Mouse (Mus musculus): ENCODE results near the gene Flnb. TPM values are rescaled to one million over a fixed set of nuclear protein-coding genes. Genes with fewer than 3 reads are reported as not detected.

Gene Flnb
- polyA plus RNA-seq, 1 experiment from 2014 or later: 32.4 TPM

- Histone ChIP-seq H3K4me1 (no peaks in the 10 kb centered on the region), H3K9ac (no peak overlapping the region), H3K4me2 (replicated peaks) (peak overlapping the region; percentile 41), H3K36me3 (no peaks in the 10 kb centered on the region), H3K27me3 (peaks cover 40% of the 10 kb centered on the region), H3K4me3 (peak overlapping the region; percentile 13; the same call in 1 of the 2 replicates), H3K9me3 (replicated peaks) (no peaks in the 10 kb centered on the region), H3K27ac (no peak overlapping the region)
- peak; percentile 26; the same call in 1 of the 2 replicates for ATAC-seq (ENCODE audit: low FRiP score)
- 2% methylated on average over 15 of the region's 15 CpGs for WGBS
Observed at GRCm38 (mm10) chr14:7997255-7997696, 179.5 kb downstream of the Flnb start.

- no peak overlapping the region for H3K4me3 ChIP-seq
- H3K4me2 ChIP-seq (replicated peaks): no peak overlapping the region
- no peak for ATAC-seq (ENCODE audit: low FRiP score)
- 86% methylated on average over 3 of the region's 3 CpGs for WGBS
- no peak overlapping the region for H3K9ac ChIP-seq
- H3K27me3 ChIP-seq: peaks cover 40% of the 10 kb centered on the region
- no peaks in the 10 kb centered on the region for H3K36me3 ChIP-seq
- no peaks in the 10 kb centered on the region for H3K9me3 ChIP-seq (replicated peaks)
- no peak overlapping the region for H3K27ac ChIP-seq
- H3K4me1 ChIP-seq: peaks cover 5% of the 10 kb centered on the region
Observed at GRCm38 (mm10) chr14:7999030-7999429, 181.3 kb downstream of the Flnb start.

- H3K9me3 ChIP-seq (replicated peaks): no peaks in the 10 kb centered on the region
- 82% methylated on average over 5 of the region's 5 CpGs for WGBS
- H3K27ac ChIP-seq: no peak overlapping the region
- H3K27me3 ChIP-seq: peaks cover 40% of the 10 kb centered on the region
- H3K9ac ChIP-seq: no peak overlapping the region
- no peak for ATAC-seq (ENCODE audit: low FRiP score)
- H3K36me3 ChIP-seq: no peaks in the 10 kb centered on the region
- peaks cover 10% of the 10 kb centered on the region for H3K4me1 ChIP-seq
- no peak overlapping the region for H3K4me3 ChIP-seq
- H3K4me2 ChIP-seq (replicated peaks): no peak overlapping the region
Observed at GRCm38 (mm10) chr14:7999435-7999834, 181.7 kb downstream of the Flnb start.

GRCm38 (mm10) chr14:8000247-8000646, 182.5 kb downstream of the Flnb start:
- H3K9me3 ChIP-seq (replicated peaks): no peaks in the 10 kb centered on the region
- no peak overlapping the region for H3K4me2 ChIP-seq (replicated peaks)
- no peak overlapping the region for H3K27ac ChIP-seq
- WGBS: 81% methylated on average over 5 of the region's 5 CpGs
- ATAC-seq (ENCODE audit: low FRiP score): no peak
- peaks cover 40% of the 10 kb centered on the region for H3K27me3 ChIP-seq
- H3K4me1 ChIP-seq: peaks cover 10% of the 10 kb centered on the region
- no peak overlapping the region for H3K9ac ChIP-seq
- no peaks in the 10 kb centered on the region for H3K36me3 ChIP-seq
- H3K4me3 ChIP-seq: no peak overlapping the region

Other genes starting within 250 kb of the Flnb start
- 2.0 and 2.2 TPM in 2 replicates for gene Gm3558, start 249.4 kb upstream of the Flnb start, polyA plus RNA-seq (2016; fragmentation: Nextera tagmentation; extraction: Ambion mirVana)
- not detected in 2 replicates for gene Gm10338, start 222.4 kb upstream of the Flnb start, polyA plus RNA-seq (2016; fragmentation: Nextera tagmentation; extraction: Ambion mirVana)
- not detected in 2 replicates for gene Gm10128, start 174.0 kb upstream of the Flnb start, polyA plus RNA-seq (2016; fragmentation: Nextera tagmentation; extraction: Ambion mirVana)
- not detected in 2 replicates for gene Gm26661, start 26.4 kb upstream of the Flnb start, polyA plus RNA-seq (2016; fragmentation: Nextera tagmentation; extraction: Ambion mirVana)
- gene Gm45521, start 139.3 kb downstream of the Flnb start, polyA plus RNA-seq (2016; fragmentation: Nextera tagmentation; extraction: Ambion mirVana): 0.67 TPM in 1 of 2 replicates, not detected in the other
- gene Dnase1l3, start 176.6 kb downstream of the Flnb start, polyA plus RNA-seq (2016; fragmentation: Nextera tagmentation; extraction: Ambion mirVana): 0.08 TPM in 1 of 2 replicates, not detected in the other
- gene Abhd6, start 184.9 kb downstream of the Flnb start, polyA plus RNA-seq (2016; fragmentation: Nextera tagmentation; extraction: Ambion mirVana): 19.5 and 19.6 TPM in 2 replicates

Measured in hindbrain, embryonic 12.5 days (tissue).